Mouse (Mus musculus) forebrain, postnatal 0 days (tissue): ENCODE results near the gene Spata13. TPM values are rescaled to one million over a fixed set of nuclear protein-coding genes. Genes with fewer than 3 reads are reported as not detected.

Experiments
- ATAC-seq: fragments of 200-750 bp; cut with Nextera tagmentation; 2 replicates; pipeline ENCODE4 v1.8.0; 2017; ENCODE audit warnings: mild to moderate bottlenecking, moderate library complexity
- DNase-seq: peaks from one replicate; pipeline ENCODE4 v3.0.0-alpha.2; 2015
- H3K27ac ChIP-seq: fragments of 300-500 bp; sonication (generic); 2 replicates; pipeline ENCODE4 v1.5.1; 2014; ENCODE audit warnings: low read depth, mild to moderate bottlenecking, antibody characterized with exemption, low read length, moderate library complexity, mixed read lengths
- H3K27me3 ChIP-seq: fragments of 300-500 bp; sonication (generic); 2 replicates; pipeline ENCODE4 v1.6.1; 2014; ENCODE audit warnings: mild to moderate bottlenecking, low read length, mixed read lengths; ENCODE audit not compliant: insufficient read depth
- H3K36me3 ChIP-seq: fragments of 300-500 bp; sonication (generic); 2 replicates; pipeline ENCODE4 v1.6.1; 2014; ENCODE audit warnings: mild to moderate bottlenecking, moderate library complexity; ENCODE audit not compliant: insufficient read depth
- H3K4me1 ChIP-seq: fragments of 300-500 bp; sonication (generic); 2 replicates; pipeline ENCODE4 v1.6.1; 2014; ENCODE audit warnings: antibody characterized with exemption; ENCODE audit not compliant: insufficient read depth
- H3K4me2 ChIP-seq: fragments of 300-500 bp; sonication (generic); 2 replicates; pipeline ENCODE4 v1.6.1; 2014; ENCODE audit warnings: low read depth, mild to moderate bottlenecking, moderate library complexity
- H3K4me3 ChIP-seq: fragments of 300-500 bp; sonication (generic); 2 replicates; pipeline ENCODE4 v1.5.1; 2014; ENCODE audit warnings: low read depth, low read length, mixed read lengths
- H3K9ac ChIP-seq: fragments of 300-500 bp; sonication (generic); 2 replicates; pipeline ENCODE4 v1.6.1; 2014; ENCODE audit warnings: mild to moderate bottlenecking
- H3K9me3 ChIP-seq: fragments of 300-500 bp; sonication (generic); 2 replicates; pipeline ENCODE4 v1.6.1; 2016; ENCODE audit warnings: low read length
- CTCF ChIP-seq: sonication (generic); IDR thresholded peaks from 2 replicates; pipeline ENCODE4 v1.5.1; 2016; ENCODE audit warnings: antibody characterized with exemption, control low read depth, low read depth
- WGBS: fragments of 180-500 bp; shearing (Covaris S2); extraction: QIAGEN DNeasy Blood & Tissue Kit; methylation state at CpG from one replicate; pipeline ENCODE4 v1.1.7; 2014; 5-methylcytosine and 5-hydroxymethylcytosine counted together
- polyA plus RNA-seq: library from polyadenylated mRNA; unstranded; fragments of >200 nt; fragmentation: Nextera tagmentation; extraction: Ambion mirVana; gene quantifications from 2 replicates; pipeline ENCODE4 v1.2.1, GENCODE M21; 2015
- total RNA-seq: library from RNA; depleted of rRNA; stranded (reverse); fragments of >200 nt; gene quantifications from 2 replicates; pipeline ENCODE4 v1.2.3, GENCODE M21; 2014

The Spata13 gene
- total and polyA plus RNA-seq, 2 experiments from 2014 or later = 17.3 to 43.6 TPM

- Histone ChIP-seq H3K9me3 (no peaks in the 10 kb centered on the region), H3K4me1 (no peaks in the 10 kb centered on the region), H3K27ac (no peak overlapping the region), H3K27me3 (no peaks in the 10 kb centered on the region), H3K4me3 (no peak overlapping the region), H3K9ac (no peak overlapping the region), H3K4me2 (no peak overlapping the region), H3K36me3 (peaks cover 5% of the 10 kb centered on the region; the same call in 1 of the 2 replicates)
- TF ChIP-seq CTCF = no peak
- DNase-seq (no peak), ATAC-seq (no peak)
- WGBS = 80% methylated on average over 6 of the region's 6 CpGs
Measured at GRCm38 (mm10) chr14:60745201-60745600, 111.4 kb downstream of the Spata13 start.

DNA sequence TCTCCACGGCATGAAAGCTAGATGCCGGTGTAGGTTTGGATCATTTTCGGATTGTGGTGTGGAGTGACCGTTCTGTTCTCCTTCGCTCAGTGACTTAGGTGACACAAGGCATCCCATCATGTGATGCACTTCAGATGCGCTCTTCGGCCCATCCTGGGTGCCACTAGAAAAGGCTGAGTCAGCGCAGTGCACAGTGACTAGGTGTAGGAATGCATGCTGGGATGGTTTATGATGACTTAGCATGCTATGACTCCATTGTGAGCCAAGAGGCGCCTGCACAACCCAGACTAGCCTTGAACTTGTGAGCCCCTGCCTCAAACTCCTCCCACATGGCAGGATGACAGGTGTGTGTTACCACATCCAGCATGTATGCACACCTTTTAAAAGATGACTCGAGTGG is 112.3 kb downstream of the Spata13 start:
- H3K9me3 ChIP-seq = no peaks in the 10 kb centered on the region
- no peak overlapping the region for H3K27ac ChIP-seq
- DNase-seq (no peak), ATAC-seq (no peak)
- H3K36me3 ChIP-seq = peaks cover 5% of the 10 kb centered on the region; the same call in 1 of the 2 replicates
- TF ChIP-seq CTCF = no peak
- H3K9ac ChIP-seq = no peak overlapping the region
- 97% methylated on average over 10 of the region's 10 CpGs for WGBS
- no peak overlapping the region for H3K4me2 ChIP-seq
- H3K27me3 ChIP-seq = no peaks in the 10 kb centered on the region
- no peak overlapping the region for H3K4me3 ChIP-seq
- no peaks in the 10 kb centered on the region for H3K4me1 ChIP-seq

GRCm38 (mm10) chr14:60747154-60747870 is 113.5 kb downstream of the Spata13 start:
- H3K4me1 ChIP-seq = no peaks in the 10 kb centered on the region
- H3K4me2 ChIP-seq = no peak overlapping the region
- peaks cover 5% of the 10 kb centered on the region; the same call in 1 of the 2 replicates for H3K36me3 ChIP-seq
- no peaks in the 10 kb centered on the region for H3K9me3 ChIP-seq
- TF ChIP-seq CTCF = no peak
- no peaks in the 10 kb centered on the region for H3K27me3 ChIP-seq
- no peak overlapping the region for H3K4me3 ChIP-seq
- H3K9ac ChIP-seq = no peak overlapping the region
- 93% methylated on average over 21 of the region's 21 CpGs for WGBS
- H3K27ac ChIP-seq = no peak overlapping the region
- ATAC-seq (no peak), DNase-seq (no peak)

- ATAC-seq = no peak
Measured at GRCm38 (mm10) chr14:60749880-60750279, 116.1 kb downstream of the Spata13 start.

DNA sequence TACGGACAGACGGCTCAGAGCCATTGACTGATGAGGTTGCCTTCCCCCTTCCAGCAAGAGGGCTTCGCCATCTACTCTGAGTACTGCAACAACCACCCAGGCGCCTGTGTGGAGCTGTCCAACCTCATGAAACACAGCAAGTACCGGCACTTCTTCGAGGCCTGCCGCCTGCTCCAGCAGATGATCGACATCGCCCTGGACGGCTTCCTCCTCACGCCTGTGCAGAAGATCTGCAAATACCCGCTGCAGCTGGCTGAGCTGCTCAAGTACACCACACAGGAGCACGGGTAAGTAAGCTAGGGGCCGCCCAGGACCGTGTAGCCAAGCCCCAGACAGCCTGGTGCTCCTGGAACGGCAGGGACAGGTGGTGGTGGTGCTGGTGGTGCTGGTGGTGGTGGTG is 117.8 kb downstream of the Spata13 start:
- H3K9me3 ChIP-seq = no peaks in the 10 kb centered on the region
- peaks cover 3% of the 10 kb centered on the region; the same call in 1 of the 2 replicates for H3K4me1 ChIP-seq
- no peaks in the 10 kb centered on the region for H3K27me3 ChIP-seq
- no peak for ATAC-seq
- H3K36me3 ChIP-seq = peaks cover 13% of the 10 kb centered on the region
- no peak overlapping the region for H3K4me3 ChIP-seq
- DNase-seq = no peak
- H3K4me2 ChIP-seq = no peak overlapping the region
- no peak for TF ChIP-seq CTCF
- H3K9ac ChIP-seq = no peak overlapping the region
- no peak overlapping the region for H3K27ac ChIP-seq
- WGBS = 97% methylated on average over 16 of the region's 16 CpGs

More at GRCm38 (mm10) chr14:60749880-60750279, 116.1 kb downstream of the Spata13 start:
- WGBS = 88% methylated on average over 12 of the region's 12 CpGs
- H3K9ac ChIP-seq = no peak overlapping the region
- TF ChIP-seq CTCF = no peak
- no peak overlapping the region for H3K4me2 ChIP-seq
- no peak for DNase-seq
- no peaks in the 10 kb centered on the region for H3K27me3 ChIP-seq
- peaks cover 3% of the 10 kb centered on the region; the same call in 1 of the 2 replicates for H3K4me1 ChIP-seq
- no peak overlapping the region for H3K4me3 ChIP-seq
- H3K27ac ChIP-seq = no peak overlapping the region
- peaks cover 5% of the 10 kb centered on the region; the same call in 1 of the 2 replicates for H3K36me3 ChIP-seq
- no peaks in the 10 kb centered on the region for H3K9me3 ChIP-seq

DNA sequence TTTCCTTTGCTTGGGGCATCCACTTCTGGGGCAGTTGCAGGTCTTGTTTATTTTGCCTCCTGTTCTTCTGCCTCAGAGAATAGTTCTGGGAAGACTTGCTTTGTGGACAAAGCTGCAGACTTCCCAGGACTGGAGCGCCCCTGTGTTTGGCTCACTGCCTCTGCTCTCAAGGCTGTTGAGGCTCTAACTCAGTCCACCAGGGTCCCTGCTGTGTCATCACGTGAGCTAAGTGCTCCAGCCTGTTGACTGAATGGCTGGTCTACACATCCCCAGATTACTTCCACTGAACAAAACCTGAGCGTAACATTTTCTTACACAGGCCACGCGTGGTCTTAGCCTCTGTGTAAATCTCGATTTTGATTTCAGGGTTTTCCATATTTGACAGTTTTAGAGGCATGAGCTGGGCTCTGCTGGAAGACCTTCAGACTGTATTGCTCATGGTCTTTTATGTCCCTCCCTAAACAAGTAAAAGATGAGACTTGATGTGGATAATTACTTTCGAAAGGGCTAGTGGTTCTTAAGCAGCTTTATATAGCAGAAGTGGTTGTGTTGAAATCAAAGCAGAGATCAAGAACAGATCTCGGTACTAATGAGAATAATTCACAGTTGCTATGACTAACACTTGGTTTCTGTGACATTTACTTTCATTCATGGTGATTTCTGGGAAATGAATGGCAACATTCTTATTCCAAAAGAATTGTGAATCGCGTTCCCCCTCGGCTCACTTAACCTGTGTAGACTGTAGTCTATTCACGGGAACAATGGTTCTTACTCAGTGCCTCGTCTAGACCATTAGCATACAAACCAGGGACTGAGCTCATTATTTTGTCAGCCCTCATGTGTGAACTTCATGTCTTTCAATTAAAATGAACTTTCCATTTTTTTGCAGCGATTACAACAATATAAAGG is 119.3 kb downstream of the Spata13 start:
- DNase-seq = peak; percentile 54
- ATAC-seq = peak; percentile 89
- Histone ChIP-seq H3K9ac (no peak overlapping the region), H3K36me3 (peaks cover 8% of the 10 kb centered on the region; the same call in 1 of the 2 replicates), H3K4me3 (no peak overlapping the region), H3K9me3 (no peaks in the 10 kb centered on the region), H3K4me2 (0 out of 2 replicates have a peak overlapping the region, but pooled peaks have one; percentile 9), H3K4me1 (peaks cover 3% of the 10 kb centered on the region; the same call in 1 of the 2 replicates), H3K27ac (peak overlapping the region; percentile 11), H3K27me3 (no peaks in the 10 kb centered on the region)
- no peak for TF ChIP-seq CTCF
- 16% methylated on average over 14 of the region's 14 CpGs for WGBS
